Mouse (Mus musculus): ENCODE results near the gene Abhd12b.

DNA sequence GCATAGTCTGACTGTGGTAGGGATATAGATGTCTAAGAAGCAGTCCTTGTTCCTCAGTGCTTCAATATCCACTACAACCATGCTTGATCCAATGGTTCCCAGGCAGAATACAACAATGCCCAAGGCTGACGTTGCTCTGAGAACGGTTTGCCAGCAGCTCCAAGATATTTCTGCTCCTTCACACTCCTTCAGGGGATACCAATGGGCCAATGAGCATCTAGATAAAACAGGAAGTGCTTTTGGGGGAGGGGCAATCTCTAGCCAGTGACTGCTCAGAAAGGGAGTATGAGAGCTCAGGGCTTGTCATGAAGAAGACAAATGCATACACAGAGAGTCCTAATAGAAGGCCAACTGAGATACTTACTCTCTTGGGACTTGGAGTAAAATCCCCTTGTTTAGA lies 34.4 kb upstream of the Abhd12b start:
- TF ChIP-seq BHLHE40 (IDR thresholded peaks at IDR 0.05; ENCODE audit: low read depth, low read length), result no peak
- TF ChIP-seq RCOR1 (conservative IDR thresholded peaks at IDR 0.05; ENCODE audit: low read depth, low read length), result no peak
- TF ChIP-seq KAT2A (IDR thresholded peaks at IDR 0.05; ENCODE audit: insufficient replicate concordance, low read length), result no peak
- no peak for TF ChIP-seq POLR2A (IDR thresholded peaks at IDR 0.05; ENCODE audit: low read depth, low read length)
- TF ChIP-seq CTCF (conservative IDR thresholded peaks at IDR 0.05 in 1 of 2, IDR thresholded peaks at IDR 0.05 in 1 of 2; ENCODE audit: low read depth in 2 of 2, low read length in 2 of 2), result no peak
- TF ChIP-seq USF1 (IDR thresholded peaks at IDR 0.05; ENCODE audit: low read depth, low read length), result no peak
- TF ChIP-seq MXI1 (IDR thresholded peaks at IDR 0.05; ENCODE audit: low read depth, low read length), result no peak
- no peak for TF ChIP-seq MAFK (IDR thresholded peaks at IDR 0.05; ENCODE audit: insufficient replicate concordance, low read length)
- no peak for TF ChIP-seq RAD21 (IDR thresholded peaks at IDR 0.05; ENCODE audit: low read depth, low read length)
- no peak for TF ChIP-seq JUND (conservative IDR thresholded peaks at IDR 0.05; ENCODE audit: low read depth, low read length)
- TF ChIP-seq PAX5 (IDR thresholded peaks at IDR 0.05; ENCODE audit: low read length), result no peak
- no peak for TF ChIP-seq ETS1 (conservative IDR thresholded peaks at IDR 0.05; ENCODE audit: low read depth, low read length)

All from CH12.LX (cell line).